Mouse (Mus musculus): Measurements from ENCODE around the gene Tceal3. TPM values are rescaled to one million over a fixed set of nuclear protein-coding genes. Genes with fewer than 3 reads are reported as not detected.

Gene Tceal3
- 1 to 10 TPM; 3.7 to 4.3 TPM for polyA plus RNA-seq (2017; shearing (Covaris generic))

DNA sequence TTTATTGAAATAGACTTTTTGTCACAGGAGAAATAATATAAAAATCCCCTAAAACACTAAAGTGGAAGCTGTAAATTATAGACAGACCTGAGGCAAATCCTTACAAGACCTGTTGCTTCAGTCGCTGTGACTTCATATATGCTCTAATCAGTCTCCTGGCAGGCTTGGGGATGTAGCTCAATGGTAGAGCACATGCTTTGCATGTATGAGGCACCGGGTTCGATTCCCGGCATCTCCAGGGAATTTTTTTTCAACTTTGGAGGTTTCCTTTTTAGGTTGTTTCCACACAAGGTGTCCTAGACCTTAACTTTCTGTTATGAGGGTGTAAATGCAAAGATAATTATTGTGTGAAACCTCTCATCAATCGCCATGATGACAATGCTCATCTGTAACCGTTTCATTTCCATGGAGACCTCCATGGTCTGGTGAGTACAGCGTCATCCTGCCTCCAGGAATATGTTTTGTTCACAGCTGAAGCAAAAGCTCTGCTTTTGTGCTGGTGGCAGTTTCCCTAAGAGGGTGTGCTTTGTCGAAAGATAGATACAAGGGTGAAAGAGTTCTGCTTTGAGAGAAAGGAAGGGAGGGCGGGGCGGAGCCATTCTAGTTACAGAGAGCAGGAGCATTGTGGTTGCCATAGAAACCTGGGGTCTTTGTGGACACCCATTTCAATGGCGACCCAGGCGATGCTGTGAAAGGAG is at the start of gene Tceal3:
Tceal3 (plus strand) TSS at position 644 of the 698 bp plus-strand sequence.

GRCm38 (mm10) chrX:136543956-136544355 is 46.7 kb upstream of the Tceal3 start, which contains the start of gene Kir3dl2:
Gene Kir3dl2, minus strand, starts transcription at chrX:136544056.

DNA sequence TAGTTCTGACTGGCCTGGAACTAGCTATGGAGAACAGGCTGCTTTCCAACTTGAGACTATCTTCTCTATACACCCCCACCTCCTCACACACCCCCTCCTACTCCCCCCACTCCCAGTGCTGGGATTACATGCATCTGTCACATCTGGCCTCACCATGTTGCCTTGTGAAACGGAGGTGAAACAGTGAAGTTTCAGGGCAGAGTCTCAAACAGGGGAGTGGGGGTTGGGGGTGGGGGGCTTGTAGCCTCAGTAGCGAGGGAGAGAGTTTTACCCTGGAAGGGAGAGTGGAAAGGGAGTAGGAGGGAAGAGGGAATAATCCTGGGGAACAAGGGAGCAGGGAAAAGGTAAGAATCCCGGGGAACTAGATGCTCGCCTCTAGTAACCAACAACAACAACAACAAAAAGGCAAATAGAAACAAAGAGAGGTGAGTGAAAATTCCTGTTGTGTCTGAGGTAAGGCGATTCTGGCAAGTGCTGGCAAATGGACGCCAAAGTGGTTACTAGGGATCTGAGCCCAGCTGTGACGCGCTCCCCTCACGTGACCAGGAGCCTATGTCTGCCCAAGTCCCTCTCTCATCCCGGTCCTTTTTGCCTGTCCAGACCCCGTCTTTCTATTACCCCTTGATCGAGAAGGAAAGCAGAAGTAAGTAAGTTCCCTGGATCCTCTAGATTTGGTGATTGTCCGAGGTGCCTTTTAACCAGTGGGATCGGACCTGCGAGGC is 117.0 kb downstream of the Tceal3 start, which contains the start of gene Tceal1:
Tceal1 (plus strand) TSS at position 537 of the 722 bp plus-strand sequence.

Other genes with a start within 250 kb of the Tceal3 start
- gene Kir3dl1, start 72.8 kb upstream of the Tceal3 start, polyA plus RNA-seq (2017; shearing (Covaris generic)) = not detected
- gene Kir3dl2, start 46.8 kb upstream of the Tceal3 start, polyA plus RNA-seq (2017; shearing (Covaris generic)) = not detected
- under 1 TPM; 0.16 to 0.22 TPM for gene Tceal1, start 117.1 kb downstream of the Tceal3 start, polyA plus RNA-seq (2017; shearing (Covaris generic))
- 10 to 100 TPM; 81.5 to 84.2 TPM for gene Morf4l2, start 152.8 kb downstream of the Tceal3 start, polyA plus RNA-seq (2017; shearing (Covaris generic))
- under 1 TPM in 1 of 2 experiments, not detected in 1; 0.17 TPM for gene Glra4, start 189.3 kb downstream of the Tceal3 start, polyA plus RNA-seq (2017; shearing (Covaris generic))
- gene Plp1, start 231.8 kb downstream of the Tceal3 start, polyA plus RNA-seq (2017; shearing (Covaris generic)) = 1 to 10 TPM in 1 of 2 experiments, under 1 TPM in 1; 0.81 to 1.4 TPM